Mouse (Mus musculus): ENCODE results near the gene Cdk9.
A peak's percentile ranks its signal among the peaks of the same experiment; 100 is the strongest.

Gene Cdk9

DNA sequence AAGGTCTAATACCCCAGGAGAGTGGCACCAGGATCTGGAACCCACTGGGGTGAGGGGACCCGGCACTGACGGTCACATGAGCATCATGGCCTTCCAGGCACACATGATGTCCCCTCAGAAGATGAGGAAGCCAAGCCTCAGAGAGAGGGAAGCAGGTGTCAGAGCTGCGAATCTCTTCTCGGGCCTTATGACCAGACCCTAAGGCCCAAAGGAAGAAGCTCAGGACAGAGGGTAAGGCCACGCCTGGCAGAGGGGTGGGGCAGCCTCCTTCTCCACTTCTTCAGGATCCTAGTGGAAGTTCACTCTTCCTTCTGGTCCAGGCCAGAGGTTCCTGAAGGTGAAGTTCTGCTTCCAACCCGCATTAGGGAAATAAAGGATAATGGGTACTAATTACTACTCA is 19.8 kb upstream of the Cdk9 start:
- no peak for DNase-seq

GRCm38 (mm10) chr2:32731911-32732310 is 19.0 kb upstream of the Cdk9 start:
- no peak for DNase-seq

- DNase-seq, result no peak
Observed at GRCm38 (mm10) chr2:32730854-32731253, 18.0 kb upstream of the Cdk9 start.

DNA sequence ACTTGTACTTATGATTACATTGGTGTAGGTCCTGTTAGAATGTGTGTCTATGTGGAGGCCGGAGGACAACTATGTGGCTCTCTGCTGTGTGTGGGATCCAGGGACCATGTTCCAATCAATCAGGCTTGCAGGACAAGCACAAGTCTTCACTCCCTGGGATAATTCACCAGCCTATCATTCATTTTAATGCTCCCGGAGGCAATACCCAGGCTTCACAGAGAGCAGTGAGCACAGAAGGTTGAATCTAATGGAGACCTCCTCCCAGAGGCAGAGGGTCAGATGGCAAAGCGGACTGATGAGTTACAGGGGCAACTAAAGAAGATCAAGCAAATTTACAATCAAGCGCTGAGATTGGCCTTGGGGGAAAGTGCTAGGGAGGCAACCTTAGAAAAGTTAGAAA is 16.7 kb upstream of the Cdk9 start:
- DNase-seq, result no peak

GRCm38 (mm10) chr2:32728463-32728862 is 15.6 kb upstream of the Cdk9 start:
- no peak for DNase-seq

- DNase-seq, result peak; percentile 63
Observed at GRCm38 (mm10) chr2:32727435-32727834, 14.6 kb upstream of the Cdk9 start.

GRCm38 (mm10) chr2:32724832-32725790 is 12.2 kb upstream of the Cdk9 start:
- no peak for DNase-seq

GRCm38 (mm10) chr2:32724149-32724548 is 11.3 kb upstream of the Cdk9 start:
- no peak for DNase-seq

DNA sequence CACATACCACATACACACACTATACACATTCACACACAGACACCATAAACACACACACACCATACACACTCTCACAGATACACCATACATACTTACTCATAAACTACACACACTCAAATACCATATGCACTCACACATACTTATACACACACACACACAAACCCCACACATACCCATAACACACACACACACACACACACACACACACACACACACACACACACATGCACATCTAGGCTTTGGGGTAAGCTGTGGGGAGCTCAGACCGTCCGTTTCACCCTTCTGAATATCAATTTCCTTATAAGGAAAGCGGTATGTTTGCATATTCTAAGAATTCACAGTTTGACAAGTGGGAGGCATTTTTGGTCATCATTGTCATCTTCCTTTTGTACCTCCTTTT is 9.7 kb upstream of the Cdk9 start:
- DNase-seq, result no peak

DNA sequence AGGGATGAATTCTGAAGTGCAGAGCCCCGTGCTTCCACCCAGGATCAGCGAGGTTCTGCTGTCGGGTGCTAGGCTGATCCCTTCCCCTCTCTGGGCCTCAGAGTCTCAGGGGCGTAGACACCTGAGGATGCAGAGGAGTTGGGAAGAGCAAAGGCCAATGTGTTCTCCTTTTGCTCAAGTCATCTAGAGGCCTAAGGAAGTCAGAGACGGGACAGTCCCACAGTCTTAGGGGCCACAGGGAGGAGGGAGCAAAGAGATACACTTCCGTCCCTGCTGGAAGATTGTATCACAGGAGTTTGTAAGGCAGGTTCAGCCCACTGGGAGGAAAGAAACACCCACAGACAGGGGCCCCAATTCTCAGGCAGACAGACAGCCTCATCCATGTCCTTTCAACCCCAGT is 9.2 kb upstream of the Cdk9 start:
- DNase-seq, result no peak

- DNase-seq, result no peak
Observed at GRCm38 (mm10) chr2:32720681-32721229, 7.9 kb upstream of the Cdk9 start, which contains the start of gene Sh2d3c. Gene Sh2d3c (plus strand): TSS chr2:32721055.

DNA sequence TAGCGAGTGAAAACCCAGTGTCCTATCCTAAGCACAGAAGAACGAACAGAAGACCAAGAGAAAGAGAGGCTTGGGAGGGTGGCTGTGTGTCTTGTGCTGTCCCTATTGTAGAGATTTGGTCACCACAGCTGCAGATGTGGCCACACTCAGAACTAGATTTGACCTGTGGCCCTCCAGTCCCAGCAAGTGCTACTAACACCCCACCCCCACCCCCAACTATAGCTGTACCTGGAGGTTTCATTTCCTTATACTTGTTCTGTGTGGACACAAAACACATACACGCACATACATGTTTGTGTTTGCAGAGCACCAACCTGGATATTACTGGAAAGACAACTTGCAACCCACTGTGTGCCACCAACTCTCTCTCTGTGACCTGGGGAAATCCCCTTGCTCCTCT is 7.2 kb upstream of the Cdk9 start:
- no peak for DNase-seq

DNA sequence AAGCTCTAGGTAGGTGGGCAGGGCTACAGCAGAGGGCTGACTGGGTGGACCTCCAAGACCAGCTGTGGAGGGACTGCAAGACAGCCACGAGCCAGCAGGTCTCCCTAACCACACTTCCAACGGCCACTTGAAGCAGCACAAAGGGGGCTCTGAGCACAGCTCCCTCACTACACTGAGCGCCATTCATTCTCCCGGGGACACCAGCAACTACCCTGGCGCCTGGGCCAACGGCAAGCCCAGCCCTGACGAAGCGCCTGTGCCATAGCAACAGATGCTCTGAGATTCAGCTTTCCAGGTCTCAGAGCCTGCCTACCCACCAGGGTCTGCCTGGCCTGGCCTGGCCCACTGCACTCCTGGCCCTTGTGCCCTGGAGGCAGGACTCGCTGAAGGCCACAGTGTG is 5.9 kb upstream of the Cdk9 start:
- peak; percentile 29 for DNase-seq

GRCm38 (mm10) chr2:32714987-32715425 is 2.1 kb upstream of the Cdk9 start:
- DNase-seq, result no peak

DNA sequence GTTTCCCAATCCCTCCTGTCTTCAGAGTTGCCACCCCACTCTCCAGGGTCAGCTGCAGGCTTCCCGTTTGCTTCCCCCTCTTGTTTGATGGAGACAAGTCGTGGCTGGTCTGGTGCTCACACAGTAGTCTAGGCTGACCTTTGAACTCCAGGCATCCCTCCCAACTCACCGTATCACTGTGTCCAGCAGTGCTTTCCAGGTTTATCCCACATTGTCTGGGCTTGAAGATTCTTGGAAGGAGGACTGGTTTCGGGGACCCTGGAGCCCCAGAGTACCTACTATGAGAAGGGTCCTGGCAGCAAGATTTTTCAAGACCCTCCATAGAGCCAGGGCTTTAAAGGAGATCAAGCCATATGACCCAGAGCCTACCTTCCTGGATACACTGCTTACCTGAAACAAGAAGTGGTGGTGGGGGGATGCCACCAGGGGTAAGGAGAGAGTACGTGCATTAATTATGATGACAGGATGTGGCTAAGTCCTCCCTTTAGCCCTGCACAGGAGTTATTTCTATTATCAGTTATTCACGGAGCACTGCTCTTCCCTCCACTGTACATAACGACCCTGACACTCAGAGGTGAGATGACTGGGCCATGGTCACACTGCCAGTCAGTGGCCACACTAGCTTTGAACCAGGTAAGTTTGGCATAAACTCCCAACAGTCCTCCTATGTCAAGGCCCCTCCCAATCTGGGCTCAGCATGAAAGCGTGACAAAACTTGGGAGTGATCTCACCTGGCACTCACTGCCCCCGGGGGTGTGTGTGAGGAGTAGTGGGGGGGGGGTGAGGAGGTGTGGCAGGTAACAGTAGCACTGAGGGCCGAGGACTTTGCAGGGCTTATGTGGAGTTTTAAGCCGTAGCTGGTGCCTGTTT is 1.5 kb upstream of the Cdk9 start:
- DNase-seq, result no peak

DNA sequence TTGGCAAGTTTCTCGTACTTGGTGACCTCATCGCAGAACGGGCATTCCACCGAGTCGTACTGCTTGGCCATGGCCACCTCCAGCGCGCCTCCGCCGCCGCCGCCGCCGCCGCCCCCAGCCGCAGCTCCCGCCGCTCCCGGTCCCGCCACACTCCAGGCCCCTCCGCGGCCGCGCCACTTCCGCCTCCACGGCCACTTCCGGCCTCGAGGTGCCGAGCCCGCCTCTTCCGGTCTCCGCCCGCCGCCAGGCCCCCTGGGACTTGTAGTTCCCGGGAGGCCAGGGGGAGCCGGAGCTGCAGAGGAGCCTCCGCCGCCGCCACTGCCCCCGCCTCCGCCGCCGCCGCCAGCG is 316 bp downstream of the Cdk9 start:
- peak; percentile 91 for DNase-seq

- DNase-seq, result peak; percentile 44
Observed at GRCm38 (mm10) chr2:32712108-32712551, 746 bp downstream of the Cdk9 start.

- DNase-seq, result no peak
Observed at GRCm38 (mm10) chr2:32711301-32712056, 1.4 kb downstream of the Cdk9 start.

- DNase-seq, result no peak
Observed at GRCm38 (mm10) chr2:32710425-32710824, 2.5 kb downstream of the Cdk9 start.

- DNase-seq, result no peak
Observed at GRCm38 (mm10) chr2:32709521-32710137, 3.2 kb downstream of the Cdk9 start.

GRCm38 (mm10) chr2:32708643-32709042 is 4.2 kb downstream of the Cdk9 start:
- DNase-seq, result peak; percentile 79

- DNase-seq, result no peak
Observed at GRCm38 (mm10) chr2:32706971-32707370, 5.9 kb downstream of the Cdk9 start.
